Mouse (Mus musculus) lung, embryonic 15.5 days (tissue): ENCODE data around the gene Rab6b. TPM values are rescaled to one million over a fixed set of nuclear protein-coding genes. Genes with fewer than 3 reads are reported as not detected.

Experiments
- ATAC-seq: fragments of 200-750 bp; cut with Nextera tagmentation; 2 replicates; pipeline ENCODE4 v1.8.0; 2017; ENCODE audit warnings: moderate number of reproducible peaks, borderline replicate concordance; ENCODE audit not compliant: low FRiP score, low TSS enrichment; ENCODE audit errors: extremely low read depth
- H3K27ac ChIP-seq: fragments of 300-500 bp; sonication (generic); 2 replicates; pipeline ENCODE4 v1.5.1; 2015; ENCODE audit warnings: moderate library complexity, mild to moderate bottlenecking, inconsistent platforms
- H3K27me3 ChIP-seq: fragments of 300-500 bp; sonication (generic); 2 replicates; pipeline ENCODE4 v1.6.1; 2015; ENCODE audit warnings: inconsistent platforms
- H3K36me3 ChIP-seq: fragments of 300-500 bp; sonication (generic); 2 replicates; pipeline ENCODE4 v1.6.1; 2015; ENCODE audit warnings: inconsistent platforms
- H3K4me1 ChIP-seq: fragments of 300-500 bp; sonication (generic); 2 replicates; pipeline ENCODE4 v1.6.1; 2015; ENCODE audit warnings: inconsistent platforms
- H3K4me2 ChIP-seq: fragments of 300-500 bp; sonication (generic); 2 replicates; pipeline ENCODE4 v1.6.1; 2015; ENCODE audit warnings: inconsistent platforms, mild to moderate bottlenecking, moderate library complexity
- H3K4me3 ChIP-seq: fragments of 300-500 bp; sonication (generic); 2 replicates; pipeline ENCODE4 v1.5.1; 2015; ENCODE audit warnings: mild to moderate bottlenecking, inconsistent platforms
- H3K9ac ChIP-seq: fragments of 300-500 bp; sonication (generic); 2 replicates; pipeline ENCODE4 v1.6.1; 2015; ENCODE audit warnings: inconsistent platforms
- H3K9me3 ChIP-seq: fragments of 300-500 bp; sonication (generic); 2 replicates; pipeline ENCODE4 v1.6.1; 2016; ENCODE audit warnings: inconsistent platforms
- WGBS: fragments of 180-500 bp; shearing (Covaris S2); methylation state at CpG from one replicate; pipeline ENCODE4 v1.1.7; 2015; 5-methylcytosine and 5-hydroxymethylcytosine counted together
- polyA plus RNA-seq: library from polyadenylated mRNA; unstranded; fragments of >200 nt; fragmentation: Nextera tagmentation; extraction: Ambion mirVana; gene quantifications from 2 replicates; pipeline ENCODE4 v1.2.1, GENCODE M21; 2015

The Rab6b gene
- polyA plus RNA-seq, 1 experiment from 2014 or later = 4.3 TPM

DNA sequence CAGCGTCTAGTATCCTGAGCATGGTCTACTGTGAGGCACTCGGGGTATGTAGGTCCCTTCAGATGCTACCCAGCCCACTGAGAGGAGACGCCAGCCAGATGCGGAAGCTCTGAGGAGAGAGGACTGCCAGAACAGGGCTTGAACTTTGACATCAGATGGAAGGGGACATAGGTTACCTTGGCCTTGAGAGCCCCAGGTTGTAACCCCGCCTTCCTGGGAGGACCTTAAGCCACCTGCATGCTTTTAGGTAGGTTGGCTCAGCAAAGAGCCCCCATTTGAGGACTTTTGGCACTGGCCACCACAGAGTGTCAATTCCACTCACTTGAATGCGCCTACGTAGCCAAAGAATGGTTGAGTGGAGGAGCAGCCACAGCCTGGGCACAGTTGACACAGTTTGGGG lies 113.1 kb downstream of the Rab6b start:
- no peak for ATAC-seq
- Histone ChIP-seq H3K4me3 (no peak overlapping the region), H3K4me2 (no peak overlapping the region), H3K27me3 (no peaks in the 10 kb centered on the region), H3K9me3 (no peaks in the 10 kb centered on the region), H3K9ac (no peak overlapping the region), H3K4me1 (no peaks in the 10 kb centered on the region), H3K27ac (no peak overlapping the region), H3K36me3 (no peaks in the 10 kb centered on the region)
- 86% methylated on average over 7 of the region's 7 CpGs for WGBS

DNA sequence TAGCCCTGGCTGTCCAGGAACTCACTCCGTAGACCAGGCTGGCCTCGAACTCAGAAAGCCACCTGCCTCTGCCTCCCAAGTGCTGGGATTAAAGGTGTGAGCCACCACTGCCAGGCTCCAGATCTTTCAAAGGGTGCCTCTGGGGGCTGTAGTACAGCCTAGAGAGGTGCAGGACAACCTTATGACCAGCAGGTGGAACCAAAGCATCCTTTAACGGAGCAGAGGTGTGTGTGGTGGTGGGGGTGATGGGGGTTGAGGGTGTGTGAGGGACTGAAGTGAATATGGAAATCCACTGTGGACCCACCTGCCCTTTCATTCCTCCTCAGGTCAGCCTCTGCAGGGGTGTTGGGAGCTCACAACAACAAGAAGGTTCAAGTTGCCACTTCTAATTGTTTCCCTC lies 113.9 kb downstream of the Rab6b start:
- H3K27me3 ChIP-seq = no peaks in the 10 kb centered on the region
- H3K4me2 ChIP-seq = no peak overlapping the region
- no peak overlapping the region for H3K27ac ChIP-seq
- no peak overlapping the region for H3K9ac ChIP-seq
- H3K4me1 ChIP-seq = peaks cover 6% of the 10 kb centered on the region
- no peaks in the 10 kb centered on the region for H3K36me3 ChIP-seq
- WGBS = 63% methylated on average over 3 of the region's 3 CpGs
- H3K9me3 ChIP-seq = no peaks in the 10 kb centered on the region
- no peak overlapping the region for H3K4me3 ChIP-seq
- ATAC-seq = no peak

DNA sequence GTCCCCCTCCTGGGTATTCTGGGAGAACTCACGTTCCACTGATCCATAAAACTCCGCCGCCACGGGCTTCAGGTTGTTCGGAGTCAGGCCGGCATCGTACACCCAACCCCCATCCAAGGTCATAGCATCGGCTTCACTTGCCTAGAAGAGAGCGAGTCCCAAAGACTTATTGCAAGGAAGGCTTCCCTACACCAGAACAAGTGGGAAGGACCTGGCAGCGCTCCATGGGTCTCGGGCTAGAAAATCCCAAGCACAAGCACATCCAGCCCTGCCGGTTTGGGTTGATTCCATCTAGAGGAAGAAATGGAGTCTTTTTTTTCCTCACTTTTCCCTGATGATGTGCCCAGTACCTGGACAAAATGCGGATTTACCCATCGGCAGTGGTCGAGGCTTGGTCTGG lies 115.2 kb downstream of the Rab6b start:
- no peaks in the 10 kb centered on the region for H3K27me3 ChIP-seq
- H3K36me3 ChIP-seq = no peaks in the 10 kb centered on the region
- no peak overlapping the region for H3K27ac ChIP-seq
- WGBS = 86% methylated on average over 15 of the region's 15 CpGs
- no peak overlapping the region for H3K9ac ChIP-seq
- peaks cover 10% of the 10 kb centered on the region for H3K4me1 ChIP-seq
- no peak overlapping the region for H3K4me2 ChIP-seq
- no peak overlapping the region for H3K4me3 ChIP-seq
- ATAC-seq = no peak
- H3K9me3 ChIP-seq = no peaks in the 10 kb centered on the region

DNA sequence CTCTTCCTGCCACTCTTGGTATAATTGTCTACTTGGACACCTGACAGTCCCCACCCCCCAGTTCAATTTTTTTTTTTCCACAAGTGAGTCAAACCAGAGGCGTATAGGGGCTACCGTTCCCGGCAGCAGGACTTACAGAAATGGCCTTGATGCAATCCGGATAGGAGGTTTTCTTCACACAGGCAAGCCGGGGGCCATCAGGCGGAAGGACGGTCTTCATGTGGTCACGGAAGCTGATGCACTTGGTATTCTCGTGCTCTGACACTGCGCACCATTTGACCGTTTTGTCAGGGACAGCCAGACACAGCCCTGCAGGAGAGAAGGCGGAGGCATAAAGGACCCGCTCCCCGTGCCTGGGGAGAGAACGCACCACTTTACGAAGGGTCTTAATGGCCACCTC lies 116.2 kb downstream of the Rab6b start:
- H3K4me3 ChIP-seq = no peak overlapping the region
- no peak overlapping the region for H3K4me2 ChIP-seq
- WGBS = 92% methylated on average over 16 of the region's 16 CpGs
- H3K4me1 ChIP-seq = peaks cover 10% of the 10 kb centered on the region
- H3K27me3 ChIP-seq = no peaks in the 10 kb centered on the region
- no peaks in the 10 kb centered on the region for H3K36me3 ChIP-seq
- H3K9me3 ChIP-seq = no peaks in the 10 kb centered on the region
- H3K9ac ChIP-seq = no peak overlapping the region
- H3K27ac ChIP-seq = no peak overlapping the region
- ATAC-seq = no peak

DNA sequence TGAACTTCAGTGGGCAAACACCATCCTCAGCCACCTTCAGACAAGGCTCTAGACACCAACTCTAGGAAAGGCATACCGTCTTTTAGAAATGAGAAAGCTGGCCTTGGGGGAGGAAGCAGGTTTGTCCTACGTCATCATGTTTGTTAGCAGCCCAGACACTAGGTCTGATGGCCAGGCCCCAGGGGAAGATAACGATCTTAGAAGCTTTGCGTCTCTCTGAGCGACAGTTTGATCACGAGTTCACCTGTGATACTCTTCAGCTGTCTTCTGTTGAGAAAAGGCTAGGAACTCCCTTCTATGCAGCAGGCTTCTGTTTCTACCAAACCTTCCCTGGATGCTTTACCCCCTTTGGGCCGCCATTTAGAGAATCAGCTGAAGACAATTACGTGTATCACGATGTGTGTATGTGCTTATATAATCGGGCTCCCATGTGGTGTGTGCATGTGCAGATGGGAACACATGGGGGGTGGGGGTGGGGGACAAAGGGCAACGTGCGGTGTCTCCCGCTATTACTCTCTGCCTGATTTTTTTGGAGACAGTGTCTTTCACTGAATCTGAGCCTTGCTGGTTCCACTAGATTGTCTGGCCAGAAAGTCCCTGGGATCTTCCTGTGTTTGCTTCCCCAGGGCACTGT lies 116.9 kb downstream of the Rab6b start:
- H3K9ac ChIP-seq = no peak overlapping the region
- H3K4me3 ChIP-seq = no peak overlapping the region
- no peak overlapping the region for H3K27ac ChIP-seq
- H3K36me3 ChIP-seq = no peaks in the 10 kb centered on the region
- no peaks in the 10 kb centered on the region for H3K9me3 ChIP-seq
- H3K4me2 ChIP-seq = no peak overlapping the region
- H3K4me1 ChIP-seq = peaks cover 10% of the 10 kb centered on the region
- no peaks in the 10 kb centered on the region for H3K27me3 ChIP-seq
- no peak for ATAC-seq
- 72% methylated on average over 13 of the region's 13 CpGs for WGBS

DNA sequence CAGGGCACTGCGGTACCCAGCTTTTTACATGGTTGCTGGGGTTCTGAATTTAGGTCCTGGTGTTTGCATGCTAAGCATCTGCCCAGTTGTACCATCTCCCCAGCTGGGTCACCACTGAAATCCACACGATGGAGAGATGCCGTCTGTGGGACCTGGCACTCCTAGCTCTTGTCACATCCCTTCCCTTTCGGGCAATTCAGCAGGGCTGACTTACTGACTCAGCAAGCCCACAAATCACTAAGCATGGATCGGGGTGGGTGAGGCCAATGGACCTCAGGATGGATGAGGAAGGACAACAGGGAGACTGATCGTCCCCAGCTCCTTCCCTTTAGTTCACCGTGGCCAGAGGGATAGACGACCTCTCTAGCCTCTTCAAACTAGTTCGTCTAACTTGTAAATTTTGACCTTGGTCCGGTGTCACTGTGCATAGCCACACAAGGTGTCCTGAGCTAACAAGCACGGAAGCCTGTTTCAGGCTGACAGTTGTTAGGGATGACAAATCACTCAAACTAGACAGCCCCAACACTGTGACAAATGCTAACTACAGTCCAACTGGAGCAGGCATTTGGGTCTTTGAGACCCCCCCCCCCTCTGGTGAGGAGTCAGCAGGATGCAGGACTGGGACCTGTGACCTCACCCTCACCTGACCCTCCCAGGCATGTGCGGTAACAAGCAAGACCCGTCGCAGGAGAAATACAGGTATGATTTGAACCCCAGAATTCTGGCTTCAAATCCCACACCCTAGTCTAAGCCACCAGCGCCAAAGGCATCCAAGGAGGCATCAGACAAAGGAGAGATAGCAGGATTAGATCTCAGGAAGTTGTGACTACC lies 117.7 kb downstream of the Rab6b start:
- Histone ChIP-seq H3K27ac (no peak overlapping the region), H3K9ac (no peak overlapping the region), H3K36me3 (no peaks in the 10 kb centered on the region), H3K4me3 (no peak overlapping the region; the same call in 1 of the 2 replicates), H3K27me3 (no peaks in the 10 kb centered on the region), H3K4me1 (peaks cover 10% of the 10 kb centered on the region), H3K9me3 (no peaks in the 10 kb centered on the region), H3K4me2 (0 out of 2 replicates have a peak overlapping the region, but pooled peaks have one; percentile 46)
- no peak for ATAC-seq
- WGBS = 77% methylated on average over 15 of the region's 15 CpGs

DNA sequence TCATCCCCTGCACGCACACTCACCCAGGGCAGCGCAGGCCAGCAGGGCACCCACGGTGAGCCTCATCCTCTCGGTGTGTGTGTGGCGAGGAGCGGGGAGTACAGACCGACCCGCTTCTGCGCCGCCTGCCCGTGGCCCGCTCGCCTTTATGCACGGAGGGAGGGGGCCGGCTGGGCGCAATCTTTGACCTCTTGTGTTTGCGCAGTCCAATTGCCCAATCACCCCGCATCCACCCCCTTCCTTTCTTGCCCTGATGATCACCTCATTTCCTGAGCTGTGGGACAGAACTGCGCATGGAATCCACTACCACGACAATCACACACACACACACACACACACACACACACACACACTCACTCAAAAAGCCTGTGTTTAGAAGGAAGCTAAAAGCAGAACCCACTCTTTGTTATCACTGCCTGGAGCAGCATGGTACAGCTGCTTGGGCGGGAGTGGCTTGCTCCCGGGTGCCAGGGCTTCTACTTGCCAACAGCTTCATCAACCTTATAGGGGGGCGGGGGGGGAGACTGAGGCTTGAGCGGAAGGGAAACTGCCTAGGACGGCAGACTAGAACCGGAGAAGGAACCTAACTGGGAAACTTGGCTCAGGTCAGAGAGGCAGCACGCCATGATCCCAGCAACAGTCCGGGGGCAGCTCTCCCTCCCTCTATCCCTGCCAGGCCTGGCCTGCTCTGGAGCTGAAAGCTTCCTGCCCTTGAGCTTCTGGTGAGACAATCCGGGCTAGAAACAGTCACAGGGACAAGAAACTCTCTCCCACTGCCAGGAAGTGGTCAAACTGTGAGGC lies 118.8 kb downstream of the Rab6b start, which contains the start of the genes Gm20425 and Trf:
Gene Gm20425, minus strand, starts transcription at position 157 of the 801 bp plus-strand sequence.
Gene Trf, minus strand, starts transcription at position 294 of the 801 bp plus-strand sequence.
- peak within 1 kb of the TSS; percentile 19 for H3K4me3 ChIP-seq
- H3K4me2 ChIP-seq = peak within 1 kb of the TSS; percentile 46
- no peaks in the 10 kb centered on the region for H3K9me3 ChIP-seq
- peak; percentile 51 for ATAC-seq
- peak within 1 kb of the TSS; percentile 36; the same call in 1 of the 2 replicates for H3K9ac ChIP-seq
- H3K36me3 ChIP-seq = no peaks in the 10 kb centered on the region
- WGBS = 27% methylated on average over 29 of the region's 29 CpGs
- peak within 1 kb of the TSS; percentile 81 for H3K27ac ChIP-seq
- H3K27me3 ChIP-seq = no peaks in the 10 kb centered on the region
- H3K4me1 ChIP-seq = peaks cover 10% of the 10 kb centered on the region

DNA sequence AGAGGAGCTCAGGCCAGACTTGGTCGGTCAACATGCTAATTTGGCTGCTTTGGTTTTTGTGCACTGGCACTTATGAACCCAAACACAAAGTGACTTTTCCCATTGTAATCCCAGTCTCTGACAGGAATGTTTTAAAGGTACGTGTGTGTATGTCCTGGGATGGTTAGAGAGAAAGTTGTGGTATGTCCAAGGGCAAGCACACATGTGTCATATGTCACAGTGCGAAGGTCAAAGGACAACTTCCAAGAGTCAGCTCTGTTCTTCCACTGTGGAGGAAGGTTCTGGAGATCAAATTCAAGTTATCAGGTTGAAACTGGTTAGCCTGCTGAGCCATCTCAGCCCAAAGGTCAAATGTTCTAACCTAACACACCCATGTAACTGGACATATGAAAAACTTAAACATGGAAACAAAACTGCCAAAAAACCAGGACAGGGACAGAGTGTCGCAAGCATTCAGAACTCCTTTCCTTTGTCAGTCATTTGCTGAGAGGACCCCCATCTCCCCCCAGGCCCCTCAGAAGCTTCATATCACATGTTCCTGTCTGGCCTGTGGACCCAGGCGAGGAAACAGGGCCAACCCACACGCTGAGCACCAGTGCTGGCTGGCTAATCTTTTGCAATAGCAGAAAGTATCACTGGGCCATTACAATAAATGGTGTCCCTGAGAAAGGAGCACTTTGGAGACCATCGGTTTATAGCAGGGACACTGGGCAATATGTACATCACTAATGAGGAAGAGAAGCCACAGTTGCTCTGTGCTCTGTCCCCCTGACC lies 120.8 kb downstream of the Rab6b start:
- no peaks in the 10 kb centered on the region for H3K9me3 ChIP-seq
- WGBS = 89% methylated on average over 7 of the region's 7 CpGs
- no peaks in the 10 kb centered on the region for H3K27me3 ChIP-seq
- H3K9ac ChIP-seq = no peak overlapping the region
- H3K27ac ChIP-seq = no peak overlapping the region
- H3K4me1 ChIP-seq = peaks cover 10% of the 10 kb centered on the region
- H3K36me3 ChIP-seq = no peaks in the 10 kb centered on the region
- no peak overlapping the region for H3K4me3 ChIP-seq
- ATAC-seq = no peak
- no peak overlapping the region for H3K4me2 ChIP-seq

DNA sequence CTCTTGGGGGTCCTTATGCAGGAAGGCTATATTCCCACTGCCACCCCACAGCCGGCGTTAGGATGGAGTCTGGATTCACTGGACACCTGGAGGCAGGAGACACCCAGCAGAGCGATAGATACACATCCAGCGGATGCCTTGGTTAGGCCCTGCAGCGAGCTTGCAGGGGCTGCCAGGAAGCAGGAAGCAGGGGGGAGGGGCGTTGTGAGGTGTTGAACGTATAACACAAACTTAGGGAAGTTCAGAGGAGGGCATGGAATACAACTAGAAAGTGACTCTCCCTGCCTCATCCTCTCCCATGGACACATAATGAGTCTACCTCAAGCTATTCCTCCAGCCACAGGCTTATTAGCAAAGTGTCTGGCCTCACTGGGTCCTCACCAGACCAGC lies 121.4 kb downstream of the Rab6b start:
- H3K4me2 ChIP-seq = no peak overlapping the region
- 30% methylated on average over 7 of the region's 7 CpGs for WGBS
- H3K4me3 ChIP-seq = no peak overlapping the region
- H3K27ac ChIP-seq = no peak overlapping the region
- no peak overlapping the region for H3K9ac ChIP-seq
- peaks cover 10% of the 10 kb centered on the region for H3K4me1 ChIP-seq
- H3K9me3 ChIP-seq = no peaks in the 10 kb centered on the region
- ATAC-seq = no peak
- no peaks in the 10 kb centered on the region for H3K27me3 ChIP-seq
- H3K36me3 ChIP-seq = no peaks in the 10 kb centered on the region

DNA sequence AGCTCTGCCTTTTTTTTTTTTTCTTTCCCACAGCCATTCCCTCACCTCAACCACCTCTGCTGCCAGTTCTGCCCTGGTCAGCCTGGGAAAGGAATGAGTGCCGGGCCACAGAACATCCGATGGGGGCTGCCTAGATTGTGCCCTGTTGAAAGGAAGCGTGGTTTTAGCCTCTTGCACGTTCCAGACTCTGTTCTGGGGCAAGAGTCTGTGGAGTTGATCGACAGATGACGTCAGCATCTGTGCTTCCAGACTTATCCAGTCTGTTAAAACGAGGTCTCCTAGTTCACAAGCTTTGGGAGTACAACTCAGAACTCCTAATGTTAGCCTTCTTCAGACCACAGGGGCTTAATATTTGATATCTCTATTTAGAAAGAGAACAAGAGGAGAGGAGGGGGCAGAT lies 122.5 kb downstream of the Rab6b start:
- H3K9me3 ChIP-seq = no peaks in the 10 kb centered on the region
- ATAC-seq = no peak
- H3K4me3 ChIP-seq = no peak overlapping the region
- peak overlapping the region; percentile 45 for H3K27ac ChIP-seq
- no peaks in the 10 kb centered on the region for H3K36me3 ChIP-seq
- no peaks in the 10 kb centered on the region for H3K27me3 ChIP-seq
- H3K4me1 ChIP-seq = peaks cover 10% of the 10 kb centered on the region
- no peak overlapping the region for H3K4me2 ChIP-seq
- H3K9ac ChIP-seq = no peak overlapping the region
- WGBS = 59% methylated on average over 7 of the region's 7 CpGs

DNA sequence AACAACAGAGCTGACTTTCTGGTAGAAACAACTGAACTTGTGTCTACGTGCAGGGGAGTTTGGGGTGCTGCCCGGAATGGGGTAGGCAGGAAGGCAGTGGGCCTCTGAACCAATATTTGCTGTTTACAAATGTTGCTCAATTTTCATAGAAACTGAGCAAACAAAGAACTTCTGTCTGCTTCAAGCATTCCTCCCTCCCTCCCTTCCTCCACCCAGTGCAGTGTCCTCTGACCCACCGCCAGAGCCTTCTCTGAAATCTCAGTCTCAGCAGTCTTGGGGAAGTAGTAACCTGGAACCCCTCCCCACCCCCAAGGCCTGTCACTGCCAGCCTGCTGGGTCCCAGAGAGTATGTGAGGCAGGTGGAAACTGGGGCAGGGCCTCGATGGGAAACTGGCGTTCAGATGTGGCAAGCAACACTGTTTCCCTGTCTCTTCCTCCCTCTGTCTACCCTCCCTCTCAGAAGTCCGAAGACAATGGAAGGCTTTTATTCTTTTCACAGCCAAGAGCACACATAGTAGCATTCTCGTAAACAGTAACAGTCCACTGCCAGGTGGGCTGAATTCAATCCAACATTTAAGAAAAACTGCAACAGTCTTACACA lies 123.1 kb downstream of the Rab6b start:
- peaks cover 10% of the 10 kb centered on the region for H3K4me1 ChIP-seq
- no peaks in the 10 kb centered on the region for H3K36me3 ChIP-seq
- H3K4me3 ChIP-seq = no peak overlapping the region
- H3K9ac ChIP-seq = no peak overlapping the region
- ATAC-seq = no peak
- WGBS = 47% methylated on average over 7 of the region's 7 CpGs
- peak overlapping the region; percentile 45 for H3K27ac ChIP-seq
- H3K9me3 ChIP-seq = no peaks in the 10 kb centered on the region
- H3K4me2 ChIP-seq = no peak overlapping the region
- no peaks in the 10 kb centered on the region for H3K27me3 ChIP-seq
